Mouse (Mus musculus): ENCODE data around the gene Flnb. TPM values are rescaled to one million over a fixed set of nuclear protein-coding genes. Genes with fewer than 3 reads are reported as not detected.
A peak's percentile ranks its signal among the peaks of the same experiment; 100 is the strongest.

Flnb gene
- polyA plus RNA-seq, 1 experiment from 2014 or later = 7.0 TPM

- Histone ChIP-seq H3K4me1 (ENCODE audit: control insufficient read depth, insufficient read depth, low read length) (no peaks in the 10 kb centered on the region), H3K27me3 (ENCODE audit: control insufficient read depth, insufficient read depth, low read length) (no peaks in the 10 kb centered on the region), H3K4me3 (ENCODE audit: low read depth, low read length) (no peak overlapping the region), H3K36me3 (ENCODE audit: control insufficient read depth, insufficient read depth, low read length) (peaks cover 11% of the 10 kb centered on the region; the same call in 1 of the 2 replicates), H3K27ac (ENCODE audit: low read depth, low read length) (no peak overlapping the region), H3K9ac (replicated peaks; ENCODE audit: low read depth, low read length) (no peak overlapping the region), H3K4me2 (ENCODE audit: low read depth, low read length) (no peak overlapping the region), H3K9me3 (ENCODE audit: control insufficient read depth, low read length) (no peaks in the 10 kb centered on the region)
- WGBS = 95% methylated on average over 11 of the region's 11 CpGs
- no peak for ATAC-seq (ENCODE audit: low read depth)
These were observed 63.8 kb downstream of the Flnb start for GRCm38 (mm10) chr14:7881533-7881932.

DNA sequence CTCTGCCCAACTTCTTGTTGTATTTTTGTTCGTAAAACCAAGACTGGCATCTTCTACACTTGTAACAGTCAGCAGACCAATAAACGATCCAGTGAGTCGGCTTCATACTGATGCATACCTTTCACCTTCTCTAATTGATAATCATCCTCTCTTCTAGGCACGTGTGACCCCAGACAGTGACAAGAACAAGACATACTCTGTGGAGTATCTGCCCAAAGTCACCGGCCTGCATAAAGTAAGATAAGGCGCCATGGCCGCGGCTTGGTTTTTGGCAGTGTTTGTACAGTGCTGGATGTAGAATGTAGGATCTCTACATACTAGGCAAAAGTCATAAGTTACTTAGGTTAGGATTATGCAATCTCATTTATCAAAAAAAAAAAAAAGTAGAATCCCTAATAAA lies 64.3 kb downstream of the Flnb start:
- H3K27ac ChIP-seq (ENCODE audit: low read depth, low read length) = no peak overlapping the region
- no peak overlapping the region for H3K4me2 ChIP-seq (ENCODE audit: low read depth, low read length)
- H3K27me3 ChIP-seq (ENCODE audit: control insufficient read depth, insufficient read depth, low read length) = no peaks in the 10 kb centered on the region
- no peaks in the 10 kb centered on the region for H3K4me1 ChIP-seq (ENCODE audit: control insufficient read depth, insufficient read depth, low read length)
- peaks cover 11% of the 10 kb centered on the region; the same call in 1 of the 2 replicates for H3K36me3 ChIP-seq (ENCODE audit: control insufficient read depth, insufficient read depth, low read length)
- no peak overlapping the region for H3K9ac ChIP-seq (replicated peaks; ENCODE audit: low read depth, low read length)
- no peak for ATAC-seq (ENCODE audit: low read depth)
- H3K9me3 ChIP-seq (ENCODE audit: control insufficient read depth, low read length) = no peaks in the 10 kb centered on the region
- WGBS = 95% methylated on average over 8 of the region's 8 CpGs
- no peak overlapping the region for H3K4me3 ChIP-seq (ENCODE audit: low read depth, low read length)

- no peak overlapping the region for H3K27ac ChIP-seq (ENCODE audit: low read depth, low read length)
- H3K4me2 ChIP-seq (ENCODE audit: low read depth, low read length) = no peak overlapping the region
- ATAC-seq (ENCODE audit: low read depth) = no peak
- H3K4me1 ChIP-seq (ENCODE audit: control insufficient read depth, insufficient read depth, low read length) = peaks cover 12% of the 10 kb centered on the region; the same call in 1 of the 2 replicates
- H3K27me3 ChIP-seq (ENCODE audit: control insufficient read depth, insufficient read depth, low read length) = no peaks in the 10 kb centered on the region
- WGBS = 89% methylated on average over 1 of the region's 1 CpGs
- H3K4me3 ChIP-seq (ENCODE audit: low read depth, low read length) = no peak overlapping the region
- H3K9ac ChIP-seq (replicated peaks; ENCODE audit: low read depth, low read length) = no peak overlapping the region
- H3K9me3 ChIP-seq (ENCODE audit: control insufficient read depth, low read length) = no peaks in the 10 kb centered on the region
- H3K36me3 ChIP-seq (ENCODE audit: control insufficient read depth, insufficient read depth, low read length) = peaks cover 11% of the 10 kb centered on the region; the same call in 1 of the 2 replicates
These were observed 66.4 kb downstream of the Flnb start for GRCm38 (mm10) chr14:7884158-7884557.

GRCm38 (mm10) chr14:7884841-7885240 lies 67.1 kb downstream of the Flnb start:
- WGBS = 85% methylated on average over 4 of the region's 4 CpGs
- Histone ChIP-seq H3K4me3 (ENCODE audit: low read depth, low read length) (no peak overlapping the region), H3K4me2 (ENCODE audit: low read depth, low read length) (no peak overlapping the region), H3K36me3 (ENCODE audit: control insufficient read depth, insufficient read depth, low read length) (peaks cover 11% of the 10 kb centered on the region; the same call in 1 of the 2 replicates), H3K9me3 (ENCODE audit: control insufficient read depth, low read length) (no peaks in the 10 kb centered on the region), H3K27ac (ENCODE audit: low read depth, low read length) (no peak overlapping the region), H3K27me3 (ENCODE audit: control insufficient read depth, insufficient read depth, low read length) (no peaks in the 10 kb centered on the region), H3K9ac (replicated peaks; ENCODE audit: low read depth, low read length) (no peak overlapping the region), H3K4me1 (ENCODE audit: control insufficient read depth, insufficient read depth, low read length) (peaks cover 12% of the 10 kb centered on the region; the same call in 1 of the 2 replicates)
- no peak for ATAC-seq (ENCODE audit: low read depth)

GRCm38 (mm10) chr14:7885540-7885939 lies 67.8 kb downstream of the Flnb start:
- H3K36me3 ChIP-seq (ENCODE audit: control insufficient read depth, insufficient read depth, low read length) = peaks cover 11% of the 10 kb centered on the region; the same call in 1 of the 2 replicates
- ATAC-seq (ENCODE audit: low read depth) = peak; percentile 68
- H3K27me3 ChIP-seq (ENCODE audit: control insufficient read depth, insufficient read depth, low read length) = no peaks in the 10 kb centered on the region
- WGBS = 54% methylated on average over 9 of the region's 9 CpGs
- H3K4me3 ChIP-seq (ENCODE audit: low read depth, low read length) = no peak overlapping the region
- H3K27ac ChIP-seq (ENCODE audit: low read depth, low read length) = no peak overlapping the region
- peaks cover 15% of the 10 kb centered on the region; the same call in 1 of the 2 replicates for H3K4me1 ChIP-seq (ENCODE audit: control insufficient read depth, insufficient read depth, low read length)
- no peak overlapping the region for H3K4me2 ChIP-seq (ENCODE audit: low read depth, low read length)
- no peak overlapping the region for H3K9ac ChIP-seq (replicated peaks; ENCODE audit: low read depth, low read length)
- H3K9me3 ChIP-seq (ENCODE audit: control insufficient read depth, low read length) = no peaks in the 10 kb centered on the region

DNA sequence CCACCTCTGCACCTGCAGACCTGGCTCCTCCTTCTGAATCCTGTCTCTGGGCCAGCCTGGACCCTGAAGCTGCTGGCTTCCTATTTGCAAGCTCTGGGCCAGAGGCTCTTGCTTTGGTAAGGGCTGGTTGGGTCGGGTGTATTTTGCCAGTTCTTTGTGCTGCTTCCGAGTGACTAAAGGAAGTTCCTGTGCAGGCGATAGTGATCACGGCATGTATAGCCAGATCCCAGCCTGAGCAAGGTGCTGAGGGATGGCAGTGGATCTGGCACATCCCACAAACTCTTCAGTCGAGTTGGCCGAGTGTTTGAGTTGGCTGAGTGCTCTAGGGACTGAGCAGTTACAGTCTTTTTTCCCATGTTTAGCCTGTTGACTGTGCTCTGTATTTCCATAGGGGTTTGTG lies 68.3 kb downstream of the Flnb start:
- Histone ChIP-seq H3K36me3 (ENCODE audit: control insufficient read depth, insufficient read depth, low read length) (peaks cover 11% of the 10 kb centered on the region; the same call in 1 of the 2 replicates), H3K27ac (ENCODE audit: low read depth, low read length) (peak overlapping the region; percentile 63), H3K9me3 (ENCODE audit: control insufficient read depth, low read length) (no peaks in the 10 kb centered on the region), H3K4me2 (ENCODE audit: low read depth, low read length) (no peak overlapping the region), H3K9ac (replicated peaks; ENCODE audit: low read depth, low read length) (no peak overlapping the region), H3K4me1 (ENCODE audit: control insufficient read depth, insufficient read depth, low read length) (peaks cover 15% of the 10 kb centered on the region; the same call in 1 of the 2 replicates), H3K27me3 (ENCODE audit: control insufficient read depth, insufficient read depth, low read length) (no peaks in the 10 kb centered on the region), H3K4me3 (ENCODE audit: low read depth, low read length) (no peak overlapping the region)
- WGBS = 86% methylated on average over 6 of the region's 6 CpGs
- ATAC-seq (ENCODE audit: low read depth) = no peak

DNA sequence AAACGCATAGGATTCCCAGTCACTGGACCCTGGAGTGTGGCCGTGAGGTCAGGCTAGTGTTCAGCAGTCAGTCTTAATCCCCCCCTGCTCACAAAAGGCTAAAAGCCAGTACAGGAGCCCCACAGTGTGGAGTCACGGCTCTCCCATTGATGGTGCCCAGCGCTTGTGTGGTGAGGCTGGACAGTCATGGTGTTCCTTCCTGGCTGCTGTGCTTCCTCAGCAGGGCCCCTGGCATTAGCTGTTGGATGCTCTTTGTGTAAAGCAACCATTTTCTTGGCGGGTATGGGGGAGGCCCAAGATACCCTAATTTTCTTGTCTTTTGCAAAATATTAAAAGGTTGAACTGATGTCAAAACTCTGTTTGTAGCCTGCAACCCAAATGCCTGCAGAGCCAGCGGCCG lies 69.4 kb downstream of the Flnb start:
- Histone ChIP-seq H3K27me3 (ENCODE audit: control insufficient read depth, insufficient read depth, low read length) (no peaks in the 10 kb centered on the region), H3K4me2 (ENCODE audit: low read depth, low read length) (no peak overlapping the region), H3K9me3 (ENCODE audit: control insufficient read depth, low read length) (no peaks in the 10 kb centered on the region), H3K27ac (ENCODE audit: low read depth, low read length) (no peak overlapping the region), H3K36me3 (ENCODE audit: control insufficient read depth, insufficient read depth, low read length) (peaks cover 15% of the 10 kb centered on the region; the same call in 1 of the 2 replicates), H3K9ac (replicated peaks; ENCODE audit: low read depth, low read length) (no peak overlapping the region), H3K4me3 (ENCODE audit: low read depth, low read length) (no peak overlapping the region), H3K4me1 (ENCODE audit: control insufficient read depth, insufficient read depth, low read length) (peaks cover 15% of the 10 kb centered on the region; the same call in 1 of the 2 replicates)
- WGBS = 86% methylated on average over 7 of the region's 7 CpGs
- ATAC-seq (ENCODE audit: low read depth) = no peak

DNA sequence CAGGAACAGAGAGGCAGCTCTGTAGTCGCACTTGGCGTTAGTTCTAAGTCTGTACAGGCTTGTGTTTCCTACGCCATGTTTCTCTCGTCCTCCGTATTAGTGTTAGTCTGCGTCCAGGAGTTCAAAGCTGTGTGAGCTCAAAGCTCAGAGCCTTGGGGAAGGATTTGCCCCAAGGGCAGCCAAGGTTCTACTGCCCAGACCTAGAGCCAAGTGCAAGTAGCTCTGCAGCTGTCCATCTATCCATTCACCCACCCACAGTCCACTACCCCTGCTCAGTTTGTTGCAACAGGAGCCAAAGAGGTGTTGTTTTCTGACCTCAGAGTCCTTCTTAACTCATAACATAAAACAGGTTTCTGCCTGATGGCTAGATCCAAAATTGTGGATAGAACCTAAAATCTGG lies 70.5 kb downstream of the Flnb start:
- H3K27me3 ChIP-seq (ENCODE audit: control insufficient read depth, insufficient read depth, low read length) = no peaks in the 10 kb centered on the region
- 90% methylated on average over 6 of the region's 6 CpGs for WGBS
- H3K36me3 ChIP-seq (ENCODE audit: control insufficient read depth, insufficient read depth, low read length) = peaks cover 24% of the 10 kb centered on the region; the same call in 1 of the 2 replicates
- no peak overlapping the region for H3K4me3 ChIP-seq (ENCODE audit: low read depth, low read length)
- H3K27ac ChIP-seq (ENCODE audit: low read depth, low read length) = peak overlapping the region; percentile 95
- H3K9me3 ChIP-seq (ENCODE audit: control insufficient read depth, low read length) = no peaks in the 10 kb centered on the region
- H3K4me1 ChIP-seq (ENCODE audit: control insufficient read depth, insufficient read depth, low read length) = peaks cover 15% of the 10 kb centered on the region; the same call in 1 of the 2 replicates
- no peak for ATAC-seq (ENCODE audit: low read depth)
- H3K9ac ChIP-seq (replicated peaks; ENCODE audit: low read depth, low read length) = no peak overlapping the region
- H3K4me2 ChIP-seq (ENCODE audit: low read depth, low read length) = no peak overlapping the region

- ATAC-seq (ENCODE audit: low read depth) = peak; percentile 79
- 23% methylated on average over 11 of the region's 11 CpGs for WGBS
These were observed 71.3 kb downstream of the Flnb start for GRCm38 (mm10) chr14:7888811-7889651.

More at GRCm38 (mm10) chr14:7888811-7889651, 71.3 kb downstream of the Flnb start:
- no peak overlapping the region for H3K4me3 ChIP-seq (ENCODE audit: low read depth, low read length)
- peaks cover 15% of the 10 kb centered on the region; the same call in 1 of the 2 replicates for H3K4me1 ChIP-seq (ENCODE audit: control insufficient read depth, insufficient read depth, low read length)
- H3K36me3 ChIP-seq (ENCODE audit: control insufficient read depth, insufficient read depth, low read length) = peaks cover 28% of the 10 kb centered on the region; the same call in 1 of the 2 replicates
- peak overlapping the region; percentile 26; the same call in 1 of the 2 replicates for H3K9ac ChIP-seq (replicated peaks; ENCODE audit: low read depth, low read length)
- H3K4me2 ChIP-seq (ENCODE audit: low read depth, low read length) = no peak overlapping the region
- no peaks in the 10 kb centered on the region for H3K27me3 ChIP-seq (ENCODE audit: control insufficient read depth, insufficient read depth, low read length)
- H3K9me3 ChIP-seq (ENCODE audit: control insufficient read depth, low read length) = no peaks in the 10 kb centered on the region
- H3K27ac ChIP-seq (ENCODE audit: low read depth, low read length) = peak overlapping the region; percentile 95

Data from neural tube, embryonic 14.5 days (tissue).